Mouse (Mus musculus): ENCODE data around the gene Rab21. TPM values are rescaled to one million over a fixed set of nuclear protein-coding genes. Genes with fewer than 3 reads are reported as not detected.
A peak's percentile ranks its signal among the peaks of the same experiment; 100 is the strongest.

Gene Rab21
- polyA plus RNA-seq (2015; fragmentation: Nextera tagmentation; extraction: Ambion mirVana): 4.7 and 6.0 TPM in 2 replicates

GRCm38 (mm10) chr10:115315473-115316171 is at the start of gene Rab21:
Rab21 (minus strand) TSS chr10:115315594.
- peak within 1 kb of the TSS; percentile 90 for H3K4me3 ChIP-seq (ENCODE audit: low read length)
- peak; percentile 86 for ATAC-seq (replicated peaks; ENCODE audit: extremely low read depth, insufficient read depth, low FRiP score)
- no peaks in the 10 kb centered on the region for H3K9me3 ChIP-seq (replicated peaks; ENCODE audit: control insufficient read depth, low read length)
- peak within 1 kb of the TSS; percentile 95 for H3K27ac ChIP-seq (ENCODE audit: low read length)
- H3K36me3 ChIP-seq (ENCODE audit: control insufficient read depth, insufficient read depth): no peaks in the 10 kb centered on the region
- H3K27me3 ChIP-seq (ENCODE audit: control insufficient read depth, insufficient read depth, low read length): no peaks in the 10 kb centered on the region
- under 1% methylated on average over 48 of the region's 48 CpGs for WGBS
- peak within 1 kb of the TSS; percentile 83 for H3K4me2 ChIP-seq (ENCODE audit: low read depth, low read length)
- peaks cover 39% of the 10 kb centered on the region for H3K4me1 ChIP-seq (ENCODE audit: control insufficient read depth, insufficient read depth, low read length)
- H3K9ac ChIP-seq (ENCODE audit: low read length): peak within 1 kb of the TSS; percentile 98

GRCm38 (mm10) chr10:115363151-115363550 is 47.8 kb upstream of the Rab21 start:
- Histone ChIP-seq H3K27ac (ENCODE audit: low read length) (peak overlapping the region; percentile 96), H3K4me2 (ENCODE audit: low read depth, low read length) (peak overlapping the region; percentile 87), H3K9me3 (replicated peaks; ENCODE audit: control insufficient read depth, low read length) (no peaks in the 10 kb centered on the region), H3K9ac (ENCODE audit: low read length) (peak overlapping the region; percentile 81), H3K4me1 (ENCODE audit: control insufficient read depth, insufficient read depth, low read length) (peaks cover 17% of the 10 kb centered on the region), H3K27me3 (ENCODE audit: control insufficient read depth, insufficient read depth, low read length) (no peaks in the 10 kb centered on the region), H3K36me3 (ENCODE audit: control insufficient read depth, insufficient read depth) (no peaks in the 10 kb centered on the region), H3K4me3 (ENCODE audit: low read length) (peak overlapping the region; percentile 74)
- 64% methylated on average over 4 of the region's 4 CpGs for WGBS
- no peak for ATAC-seq (replicated peaks; ENCODE audit: extremely low read depth, insufficient read depth, low FRiP score)

GRCm38 (mm10) chr10:115362623-115362964 is 47.2 kb upstream of the Rab21 start:
- peak overlapping the region; percentile 87 for H3K4me2 ChIP-seq (ENCODE audit: low read depth, low read length)
- peak overlapping the region; percentile 74 for H3K4me3 ChIP-seq (ENCODE audit: low read length)
- H3K27me3 ChIP-seq (ENCODE audit: control insufficient read depth, insufficient read depth, low read length): no peaks in the 10 kb centered on the region
- peak overlapping the region; percentile 81 for H3K9ac ChIP-seq (ENCODE audit: low read length)
- peaks cover 17% of the 10 kb centered on the region for H3K4me1 ChIP-seq (ENCODE audit: control insufficient read depth, insufficient read depth, low read length)
- no peaks in the 10 kb centered on the region for H3K9me3 ChIP-seq (replicated peaks; ENCODE audit: control insufficient read depth, low read length)
- peak overlapping the region; percentile 96 for H3K27ac ChIP-seq (ENCODE audit: low read length)
- H3K36me3 ChIP-seq (ENCODE audit: control insufficient read depth, insufficient read depth): no peaks in the 10 kb centered on the region
- peak; percentile 2; the same call in 1 of the 2 replicates for ATAC-seq (replicated peaks; ENCODE audit: extremely low read depth, insufficient read depth, low FRiP score)
- WGBS: 8% methylated on average over 9 of the region's 9 CpGs

- Histone ChIP-seq H3K4me2 (ENCODE audit: low read depth, low read length) (peak within 1 kb of the TSS; percentile 87), H3K27me3 (ENCODE audit: control insufficient read depth, insufficient read depth, low read length) (no peaks in the 10 kb centered on the region), H3K9ac (ENCODE audit: low read length) (peak within 1 kb of the TSS; percentile 81), H3K9me3 (replicated peaks; ENCODE audit: control insufficient read depth, low read length) (no peaks in the 10 kb centered on the region), H3K4me1 (ENCODE audit: control insufficient read depth, insufficient read depth, low read length) (peaks cover 13% of the 10 kb centered on the region), H3K36me3 (ENCODE audit: control insufficient read depth, insufficient read depth) (no peaks in the 10 kb centered on the region), H3K4me3 (ENCODE audit: low read length) (peak within 1 kb of the TSS; percentile 74), H3K27ac (ENCODE audit: low read length) (peak within 1 kb of the TSS; percentile 96)
- peak; percentile 98 for ATAC-seq (replicated peaks; ENCODE audit: extremely low read depth, insufficient read depth, low FRiP score)
- WGBS: under 1% methylated on average over 46 of the region's 58 CpGs
These were observed 46.6 kb upstream of the Rab21 start, which contains the start of gene Tmem19 for GRCm38 (mm10) chr10:115361840-115362622. Tmem19 (minus strand) TSS chr10:115362501.

- H3K4me1 ChIP-seq (ENCODE audit: control insufficient read depth, insufficient read depth, low read length): peaks cover 13% of the 10 kb centered on the region
- 87% methylated on average over 7 of the region's 7 CpGs for WGBS
- no peak overlapping the region for H3K27ac ChIP-seq (ENCODE audit: low read length)
- no peak overlapping the region for H3K9ac ChIP-seq (ENCODE audit: low read length)
- peaks cover 8% of the 10 kb centered on the region; the same call in 1 of the 2 replicates for H3K36me3 ChIP-seq (ENCODE audit: control insufficient read depth, insufficient read depth)
- no peaks in the 10 kb centered on the region for H3K27me3 ChIP-seq (ENCODE audit: control insufficient read depth, insufficient read depth, low read length)
- no peak for ATAC-seq (replicated peaks; ENCODE audit: extremely low read depth, insufficient read depth, low FRiP score)
- no peaks in the 10 kb centered on the region for H3K9me3 ChIP-seq (replicated peaks; ENCODE audit: control insufficient read depth, low read length)
- H3K4me2 ChIP-seq (ENCODE audit: low read depth, low read length): no peak overlapping the region
- H3K4me3 ChIP-seq (ENCODE audit: low read length): no peak overlapping the region
These were observed 43.7 kb upstream of the Rab21 start for GRCm38 (mm10) chr10:115359066-115359465.

GRCm38 (mm10) chr10:115358216-115358919 is 43.0 kb upstream of the Rab21 start:
- H3K9me3 ChIP-seq (replicated peaks; ENCODE audit: control insufficient read depth, low read length): no peaks in the 10 kb centered on the region
- ATAC-seq (replicated peaks; ENCODE audit: extremely low read depth, insufficient read depth, low FRiP score): no peak
- H3K4me1 ChIP-seq (ENCODE audit: control insufficient read depth, insufficient read depth, low read length): peaks cover 12% of the 10 kb centered on the region
- H3K4me3 ChIP-seq (ENCODE audit: low read length): no peak overlapping the region
- peaks cover 8% of the 10 kb centered on the region; the same call in 1 of the 2 replicates for H3K36me3 ChIP-seq (ENCODE audit: control insufficient read depth, insufficient read depth)
- H3K4me2 ChIP-seq (ENCODE audit: low read depth, low read length): no peak overlapping the region
- no peak overlapping the region for H3K9ac ChIP-seq (ENCODE audit: low read length)
- no peak overlapping the region for H3K27ac ChIP-seq (ENCODE audit: low read length)
- 90% methylated on average over 17 of the region's 17 CpGs for WGBS
- H3K27me3 ChIP-seq (ENCODE audit: control insufficient read depth, insufficient read depth, low read length): no peaks in the 10 kb centered on the region

- no peak overlapping the region for H3K4me3 ChIP-seq (ENCODE audit: low read length)
- no peak overlapping the region for H3K4me2 ChIP-seq (ENCODE audit: low read depth, low read length)
- no peak overlapping the region for H3K9ac ChIP-seq (ENCODE audit: low read length)
- H3K36me3 ChIP-seq (ENCODE audit: control insufficient read depth, insufficient read depth): peaks cover 8% of the 10 kb centered on the region; the same call in 1 of the 2 replicates
- no peaks in the 10 kb centered on the region for H3K27me3 ChIP-seq (ENCODE audit: control insufficient read depth, insufficient read depth, low read length)
- 0 out of 2 replicates have a peak, but pooled peaks cover 2% of the 10 kb centered on the region for H3K4me1 ChIP-seq (ENCODE audit: control insufficient read depth, insufficient read depth, low read length)
- 86% methylated on average over 6 of the region's 7 CpGs for WGBS
- H3K27ac ChIP-seq (ENCODE audit: low read length): no peak overlapping the region
- no peaks in the 10 kb centered on the region for H3K9me3 ChIP-seq (replicated peaks; ENCODE audit: control insufficient read depth, low read length)
- ATAC-seq (replicated peaks; ENCODE audit: extremely low read depth, insufficient read depth, low FRiP score): no peak
These were observed 40.7 kb upstream of the Rab21 start for GRCm38 (mm10) chr10:115356106-115356505.

GRCm38 (mm10) chr10:115355016-115355415 is 39.6 kb upstream of the Rab21 start:
- Histone ChIP-seq H3K4me2 (ENCODE audit: low read depth, low read length) (no peak overlapping the region), H3K4me3 (ENCODE audit: low read length) (no peak overlapping the region), H3K4me1 (ENCODE audit: control insufficient read depth, insufficient read depth, low read length) (no peaks in the 10 kb centered on the region), H3K9me3 (replicated peaks; ENCODE audit: control insufficient read depth, low read length) (no peaks in the 10 kb centered on the region), H3K27me3 (ENCODE audit: control insufficient read depth, insufficient read depth, low read length) (no peaks in the 10 kb centered on the region), H3K27ac (ENCODE audit: low read length) (no peak overlapping the region), H3K36me3 (ENCODE audit: control insufficient read depth, insufficient read depth) (peaks cover 8% of the 10 kb centered on the region; the same call in 1 of the 2 replicates), H3K9ac (ENCODE audit: low read length) (no peak overlapping the region)
- ATAC-seq (replicated peaks; ENCODE audit: extremely low read depth, insufficient read depth, low FRiP score): no peak
- 87% methylated on average over 6 of the region's 6 CpGs for WGBS

Data from heart, embryonic 16.5 days (tissue).